Mouse (Mus musculus) lung, postnatal 10 days (tissue): ENCODE measurements around the gene Ak5.

Experiments
- DNase-seq: peaks from one replicate; pipeline ENCODE4 v3.0.0; 2021

Gene Ak5

DNA sequence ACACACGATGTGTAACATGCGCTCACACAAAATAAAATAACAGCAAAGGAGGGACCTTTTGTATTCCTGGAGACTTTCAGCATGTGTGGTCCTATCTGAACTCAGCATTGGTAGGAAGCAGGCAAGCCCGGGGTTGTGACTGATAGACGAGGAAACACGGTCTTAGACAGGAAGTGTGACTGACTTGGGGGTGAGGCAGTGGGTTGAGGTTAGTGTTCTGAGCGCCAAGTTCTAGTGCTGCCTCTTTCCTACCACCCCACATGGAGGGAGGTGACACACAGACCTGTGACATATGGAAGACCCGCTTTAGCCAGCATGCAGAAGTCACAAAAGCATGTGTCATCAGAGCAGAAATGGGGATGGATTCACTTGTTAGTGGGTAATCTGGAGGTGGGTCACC, 158.9 kb downstream of the Ak5 start:
- DNase-seq, result no peak

GRCm38 (mm10) chr3:152508419-152508993, 159.7 kb downstream of the Ak5 start:
- no peak for DNase-seq

DNA sequence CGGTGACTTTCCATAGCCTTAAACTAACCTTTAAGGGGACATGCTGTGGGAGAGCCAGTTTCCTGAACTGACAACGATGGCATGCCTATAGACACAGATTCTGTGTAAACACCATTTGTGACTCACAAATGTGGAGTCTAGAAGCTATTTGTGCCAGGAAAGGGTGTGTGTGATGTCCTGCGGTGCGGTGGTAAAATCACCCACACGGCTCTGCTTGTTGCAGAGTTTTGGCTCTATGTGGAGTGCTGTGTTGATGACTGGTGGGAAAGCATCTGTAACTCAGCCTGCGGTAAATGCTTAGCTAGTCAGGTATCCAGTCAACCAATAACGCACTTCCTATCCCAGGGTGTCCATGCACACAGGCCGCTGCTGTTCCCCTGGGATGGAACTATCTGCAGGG, 160.3 kb downstream of the Ak5 start:
- no peak for DNase-seq

DNA sequence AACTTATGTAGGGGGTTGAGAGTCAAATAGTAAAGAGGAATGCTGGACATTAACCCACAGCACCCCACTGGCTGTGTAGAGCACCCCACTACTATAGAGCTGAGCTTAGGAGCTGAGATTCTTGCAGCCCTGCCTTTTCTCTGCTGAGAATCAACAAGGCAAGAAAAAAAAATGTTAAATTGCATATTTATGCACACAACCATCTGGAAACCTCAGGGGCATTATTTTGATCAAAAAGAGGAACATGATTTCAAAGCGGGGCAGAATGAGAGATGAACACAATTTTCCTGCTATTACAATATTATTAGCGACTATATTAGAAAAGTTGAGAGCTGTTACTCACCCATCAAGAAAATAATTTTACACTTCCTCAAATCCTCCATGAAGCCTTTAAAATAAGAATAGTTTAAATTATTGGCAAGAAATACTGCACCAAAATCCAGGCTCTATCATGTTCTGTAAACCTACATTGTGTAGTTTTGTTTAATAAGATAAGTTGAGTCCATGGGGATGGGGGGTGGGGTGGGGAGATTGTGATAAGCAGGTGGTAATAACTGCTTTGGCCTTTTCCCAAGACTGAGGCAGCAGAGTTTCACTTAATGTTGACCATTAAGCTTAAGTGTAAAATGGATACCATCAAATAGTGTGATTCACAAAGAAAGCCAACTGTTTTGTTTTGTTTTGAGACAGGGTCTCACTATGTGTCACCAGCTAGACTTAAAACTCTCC, 169.0 kb downstream of the Ak5 start:
- DNase-seq, result no peak

- DNase-seq, result no peak
Observed at GRCm38 (mm10) chr3:152497842-152498241, 170.3 kb downstream of the Ak5 start.

DNA sequence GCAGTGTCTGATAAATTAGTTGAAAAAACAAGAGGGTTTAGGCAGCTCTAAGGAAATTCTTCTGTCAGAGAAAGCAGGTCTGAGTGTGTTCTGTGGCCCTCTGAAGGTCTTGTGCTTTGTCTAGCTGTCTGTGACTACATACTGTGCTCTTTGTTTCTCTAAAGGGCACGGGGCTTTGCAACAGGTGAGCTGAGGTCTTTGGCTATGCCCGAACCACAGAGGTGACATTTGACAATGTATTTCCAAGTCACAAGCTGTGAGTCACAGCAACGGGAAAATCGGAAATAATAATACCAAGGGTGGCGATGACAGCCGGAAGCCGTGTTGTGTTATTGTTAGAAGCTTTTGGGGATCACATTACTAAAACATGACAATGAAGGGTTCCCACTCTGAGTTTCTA, 171.1 kb downstream of the Ak5 start:
- no peak for DNase-seq

DNA sequence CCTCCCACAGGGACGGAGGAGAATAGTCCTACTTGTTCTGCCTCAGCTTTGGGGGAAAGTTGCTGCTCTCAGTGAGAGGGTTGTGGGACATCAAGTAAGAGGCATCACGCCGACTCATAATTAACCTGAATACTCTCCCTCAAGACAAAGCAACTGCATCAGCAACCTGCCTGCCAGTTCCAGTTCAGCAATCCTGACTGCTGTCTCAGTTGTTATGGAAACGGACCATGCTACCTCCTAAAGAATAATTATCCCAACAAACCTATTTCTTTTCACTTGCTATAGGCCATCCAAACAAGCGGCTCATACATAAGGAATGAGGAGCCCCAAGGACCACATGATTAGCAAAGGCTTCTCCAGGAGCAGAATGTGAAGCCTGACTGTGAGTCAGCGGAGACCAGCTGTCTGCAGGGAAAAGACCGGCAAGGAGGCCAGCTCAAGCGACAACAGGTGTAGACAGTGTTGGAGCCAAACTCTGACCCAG, 172.7 kb downstream of the Ak5 start:
- no peak for DNase-seq

DNA sequence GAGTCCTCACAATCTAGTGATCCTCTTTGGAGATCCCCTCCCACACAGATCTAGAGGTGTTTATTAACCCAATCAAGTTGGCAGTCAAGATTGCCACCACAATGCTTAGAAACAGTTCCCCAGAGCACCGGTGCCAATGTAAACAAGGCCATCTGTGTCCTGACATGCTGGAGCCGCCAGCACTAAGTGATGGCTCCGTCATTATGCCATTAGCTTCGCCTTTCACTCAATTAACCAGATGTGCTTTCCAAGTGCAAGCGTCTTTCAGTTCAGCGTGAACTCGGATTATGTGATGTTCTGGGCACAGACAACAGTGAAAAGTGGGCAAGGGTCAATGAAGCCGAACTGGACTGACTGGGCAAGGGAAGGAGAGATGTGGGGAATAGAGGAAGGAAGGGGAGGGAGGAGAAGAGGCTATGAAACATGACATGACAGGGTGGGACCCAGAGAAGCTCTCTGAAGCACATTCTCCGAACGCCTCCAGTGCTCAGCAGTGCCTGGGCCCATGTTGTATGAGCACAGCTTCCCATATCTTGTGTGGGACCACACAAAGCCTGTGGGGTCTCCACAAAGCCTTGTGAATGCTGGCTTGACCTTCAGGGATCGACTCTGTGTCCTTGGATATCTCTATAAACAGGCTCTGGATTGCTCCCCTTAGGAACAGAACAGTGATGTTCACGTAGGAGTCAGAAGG, 173.3 kb downstream of the Ak5 start:
- DNase-seq, result peak; percentile 53

DNA sequence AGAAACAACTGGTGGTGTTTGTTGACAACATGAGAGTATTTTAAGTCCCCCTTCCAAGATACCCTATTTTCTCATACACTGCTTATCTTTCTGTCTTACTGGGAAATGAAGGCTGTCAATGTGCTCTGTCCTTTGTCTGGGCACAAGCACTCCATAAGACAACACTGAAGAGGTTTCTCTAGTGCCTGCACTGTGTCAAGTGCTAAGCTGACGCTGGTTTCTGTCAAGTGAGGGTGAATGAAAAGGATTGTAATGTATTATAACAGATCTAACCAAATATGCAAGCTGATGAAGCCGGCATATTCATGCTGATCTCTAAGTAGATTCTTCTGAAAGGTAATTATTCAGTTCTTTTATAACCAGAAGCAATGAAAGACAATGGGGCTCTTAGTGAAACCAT, 174.3 kb downstream of the Ak5 start:
- DNase-seq, result no peak

DNA sequence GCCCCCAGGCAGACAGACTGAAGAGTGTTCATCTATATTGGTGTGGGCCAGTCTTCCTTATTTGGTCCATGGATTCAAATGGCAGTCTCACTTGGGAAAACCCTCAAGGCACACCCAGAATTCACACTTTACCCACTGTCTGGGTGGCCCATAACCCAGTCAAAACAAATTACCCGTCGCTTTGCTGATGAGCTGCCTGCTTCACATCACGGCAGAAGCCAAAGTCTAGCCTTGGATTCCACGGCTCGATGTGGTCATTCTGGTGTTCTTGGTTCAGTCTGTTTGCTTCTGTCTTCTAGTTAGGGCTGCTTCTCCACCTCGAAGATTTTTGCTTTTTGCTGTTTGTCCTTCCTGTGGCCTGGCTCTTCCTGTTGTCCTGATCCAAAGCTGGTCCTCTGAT, 175.9 kb downstream of the Ak5 start:
- DNase-seq, result peak; percentile 61

GRCm38 (mm10) chr3:152490423-152490822, 177.7 kb downstream of the Ak5 start:
- DNase-seq, result no peak

DNA sequence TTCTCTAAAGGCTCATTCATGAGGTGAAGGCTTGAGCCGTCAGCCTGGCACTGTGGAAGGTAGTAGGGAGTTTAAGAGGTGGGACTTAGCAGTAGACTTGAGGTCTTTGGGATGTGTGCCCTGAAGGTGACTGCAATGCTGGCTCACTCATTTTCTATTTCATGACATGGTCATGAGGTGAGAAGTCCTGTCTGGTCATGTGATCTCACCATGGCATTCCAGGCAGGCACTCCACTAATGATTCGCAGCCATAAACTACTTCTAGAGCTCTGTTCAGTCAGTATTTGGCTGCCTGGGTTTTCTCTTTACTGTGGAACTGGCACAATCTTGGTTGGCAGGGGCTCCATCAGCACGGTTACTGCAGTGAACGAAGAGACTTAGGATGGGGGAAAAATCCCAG, 179.2 kb downstream of the Ak5 start:
- no peak for DNase-seq

- no peak for DNase-seq
Observed at GRCm38 (mm10) chr3:152484206-152484605, 184.0 kb downstream of the Ak5 start.

- DNase-seq, result no peak
Observed at GRCm38 (mm10) chr3:152483800-152484199, 184.4 kb downstream of the Ak5 start.

- no peak for DNase-seq
Observed at GRCm38 (mm10) chr3:152482182-152482581, 186.0 kb downstream of the Ak5 start.

GRCm38 (mm10) chr3:152480336-152480735, 187.8 kb downstream of the Ak5 start:
- no peak for DNase-seq

- DNase-seq, result peak; percentile 66
Observed at GRCm38 (mm10) chr3:152478599-152479435, 189.3 kb downstream of the Ak5 start.

DNA sequence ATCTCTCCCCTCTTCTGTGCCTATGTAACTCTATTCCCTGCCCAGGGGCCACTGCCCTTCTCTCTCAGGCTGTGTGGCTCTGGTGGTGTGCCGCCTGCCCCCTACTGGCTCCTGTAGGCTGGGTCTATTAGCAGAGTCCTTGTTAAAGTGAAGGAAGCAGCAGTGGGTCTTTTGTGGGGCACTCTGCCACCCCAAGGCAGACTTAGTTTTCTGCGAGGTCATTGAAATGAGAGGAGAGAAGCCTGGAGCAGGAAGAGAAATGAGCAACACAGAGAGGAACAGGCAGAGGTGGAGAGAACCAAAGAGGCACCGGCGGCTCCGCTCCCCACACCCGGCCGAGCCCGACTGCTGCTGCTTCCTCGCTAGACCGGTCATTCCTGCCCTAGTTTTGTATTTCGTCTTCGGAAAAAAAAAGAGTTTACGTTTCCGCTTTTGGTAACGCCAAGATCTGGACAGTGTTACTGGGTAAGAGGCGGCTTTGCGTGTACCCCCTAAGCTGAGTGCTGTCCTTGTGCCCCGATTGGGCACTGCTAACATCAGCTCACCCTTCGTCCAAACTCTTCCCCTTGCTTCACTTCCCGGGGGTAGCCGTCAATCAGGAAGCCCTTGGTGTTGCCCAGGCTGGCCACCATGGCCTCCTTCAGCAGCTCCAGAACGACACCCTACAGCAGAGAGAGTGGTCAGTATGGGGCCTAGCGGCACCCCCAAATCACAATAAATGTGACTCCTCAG, 190.2 kb downstream of the Ak5 start:
- peak; percentile 83 for DNase-seq

DNA sequence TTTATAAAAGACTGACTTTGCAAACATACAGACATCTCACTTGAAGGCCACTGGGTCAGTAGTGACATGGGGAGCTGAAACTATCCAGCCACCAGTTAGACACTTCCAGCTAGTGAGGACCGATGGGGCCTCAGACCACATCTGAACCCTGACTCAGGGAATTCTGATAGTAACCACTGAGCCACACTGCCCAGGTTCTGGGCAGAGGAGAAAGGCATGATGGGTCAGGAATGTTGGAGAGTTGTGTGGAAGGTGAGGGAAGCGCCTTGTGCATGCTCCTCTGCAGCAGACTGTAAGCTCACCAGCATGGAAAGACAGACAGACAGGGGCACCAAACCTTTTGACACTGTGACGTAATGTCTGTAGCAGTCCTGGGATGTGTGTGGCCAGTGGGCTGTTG, 192.3 kb downstream of the Ak5 start:
- no peak for DNase-seq

DNA sequence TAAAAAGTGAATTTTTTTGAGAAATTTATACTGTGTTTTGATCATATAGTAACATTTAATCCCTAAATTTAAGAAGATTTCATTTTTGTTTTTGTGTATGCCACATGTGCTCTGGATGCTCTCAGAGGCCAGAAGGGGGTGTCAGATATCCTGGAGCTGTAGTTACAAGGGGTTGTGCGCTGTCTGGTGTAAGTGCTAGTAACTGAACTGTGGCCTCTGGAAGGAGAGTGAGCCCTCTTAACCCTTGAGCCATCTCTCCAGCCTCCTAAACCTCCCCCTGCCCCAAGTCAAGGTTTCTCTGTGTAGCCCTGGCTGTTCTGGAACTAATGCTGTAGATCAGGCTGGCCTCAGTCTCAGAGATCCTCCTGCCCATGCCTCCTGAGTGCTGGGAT, 192.9 kb downstream of the Ak5 start:
- no peak for DNase-seq

DNA sequence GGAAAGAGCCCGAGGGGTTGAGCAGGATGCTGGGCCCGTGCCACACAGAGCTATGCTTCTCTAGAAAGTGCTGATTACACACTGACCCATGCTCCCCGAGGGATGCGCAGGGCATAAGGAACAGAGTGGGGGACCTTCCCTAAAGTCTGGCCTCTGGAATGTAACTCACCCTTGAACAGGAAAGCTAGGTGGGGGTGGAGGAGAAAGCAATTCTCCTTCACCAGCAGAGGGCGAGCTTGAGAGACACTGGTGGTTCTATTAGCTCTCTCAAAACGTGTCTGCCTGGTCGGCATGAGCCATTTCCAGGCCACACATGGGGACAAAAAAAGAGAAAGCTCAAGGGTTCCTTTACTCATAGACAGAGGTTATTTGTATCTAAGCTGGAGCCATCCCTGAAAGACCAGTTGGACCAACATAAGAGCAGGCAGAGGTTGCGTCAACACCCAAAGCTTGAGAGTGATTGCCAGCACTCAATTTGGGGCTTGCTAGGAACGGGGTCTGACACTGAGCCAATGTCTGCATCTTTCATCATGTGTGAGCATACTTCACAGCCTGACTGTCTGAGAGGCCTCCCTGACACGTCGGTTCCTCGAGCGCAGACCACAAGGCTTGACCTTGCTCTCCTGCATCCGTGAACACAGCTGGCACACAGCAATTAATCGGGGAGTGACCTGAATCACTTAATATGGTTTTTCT, 193.4 kb downstream of the Ak5 start:
- DNase-seq, result peak; percentile 85

GRCm38 (mm10) chr3:152472676-152473075, 195.5 kb downstream of the Ak5 start:
- no peak for DNase-seq
